Mouse (Mus musculus) bone marrow macrophage, adult 2 months (primary cell): ENCODE results near the gene Epo. TPM values are rescaled to one million over a fixed set of nuclear protein-coding genes. Genes with fewer than 3 reads are reported as not detected.

ENCODE experiments used
- H3K27ac ChIP-seq: 2 replicates; pipeline ENCODE4 v1.5.1; 2012; ENCODE audit warnings: low read depth, low read length; ENCODE audit not compliant: insufficient read depth
- H3K4me1 ChIP-seq: 2 replicates; pipeline ENCODE4 v1.6.1; 2012; ENCODE audit warnings: low read length; ENCODE audit not compliant: control insufficient read depth, insufficient read depth
- H3K4me3 ChIP-seq: 2 replicates; pipeline ENCODE4 v1.5.1; 2012; ENCODE audit warnings: mild to moderate bottlenecking, low read length, moderate library complexity; ENCODE audit not compliant: insufficient read depth
- CTCF ChIP-seq: IDR thresholded peaks from 2 replicates; pipeline ENCODE4 v1.5.1; 2012; ENCODE audit warnings: low read depth, mild to moderate bottlenecking, low read length, moderate library complexity
- POLR2A ChIP-seq: IDR thresholded peaks from 2 replicates; pipeline ENCODE4 v1.6.1; 2012; ENCODE audit warnings: mild to moderate bottlenecking, low read depth, low read length, borderline replicate concordance
- polyA plus RNA-seq: library from polyadenylated mRNA; stranded (reverse); fragments of >200 nt; gene quantifications from 2 replicates; pipeline ENCODE4 v1.2.4, GENCODE M21; 2012; ENCODE audit not compliant: missing spikeins, insufficient read depth, insufficient read length

Gene Epo
- polyA plus RNA-seq, 1 experiment = not detected

DNA sequence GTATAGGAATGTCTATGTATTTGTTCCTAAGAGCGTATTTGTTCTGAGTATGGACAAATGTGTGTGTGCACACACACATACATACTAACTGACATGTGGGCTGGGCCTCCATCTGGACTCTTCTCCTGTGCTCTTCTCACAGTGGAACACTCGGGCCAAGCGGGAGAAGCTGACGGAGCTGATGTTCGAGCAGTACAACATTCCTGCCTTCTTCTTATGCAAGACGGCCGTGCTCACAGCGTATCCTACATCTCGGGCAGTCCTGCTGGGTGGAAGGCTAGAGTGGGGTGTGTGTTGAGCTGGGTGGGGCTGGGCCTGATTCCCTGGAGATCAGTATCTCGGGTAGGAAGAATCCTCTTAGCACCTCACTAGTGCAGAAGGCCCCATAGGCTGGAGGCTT is 29.9 kb upstream of the Epo start:
- no peak for TF ChIP-seq CTCF
- TF ChIP-seq POLR2A = no peak
- H3K4me1 ChIP-seq = peaks cover 3% of the 10 kb centered on the region
- H3K27ac ChIP-seq = no peak overlapping the region
- no peak overlapping the region for H3K4me3 ChIP-seq

DNA sequence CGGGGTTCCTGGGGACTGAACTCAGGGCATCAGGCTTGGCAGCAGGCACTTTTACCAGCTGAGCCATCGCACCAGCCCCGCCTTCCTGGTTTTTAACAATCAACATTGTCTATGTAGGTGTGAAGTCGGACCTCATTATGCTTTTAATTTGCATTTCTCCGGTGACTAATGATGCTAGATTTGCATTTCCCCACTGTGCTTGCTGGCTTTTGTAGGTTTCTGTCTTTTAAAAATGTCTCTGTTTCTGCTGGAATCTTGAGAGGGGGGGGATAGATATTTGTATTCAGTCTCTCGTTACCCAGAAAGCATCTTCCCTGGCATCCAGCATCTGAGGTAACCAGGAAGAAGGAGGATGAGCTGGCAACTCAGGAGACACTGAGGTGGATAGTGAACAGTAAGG is 28.5 kb upstream of the Epo start:
- no peak overlapping the region for H3K27ac ChIP-seq
- TF ChIP-seq CTCF (no peak), POLR2A (no peak)
- H3K4me3 ChIP-seq = no peak overlapping the region
- peaks cover 3% of the 10 kb centered on the region for H3K4me1 ChIP-seq

DNA sequence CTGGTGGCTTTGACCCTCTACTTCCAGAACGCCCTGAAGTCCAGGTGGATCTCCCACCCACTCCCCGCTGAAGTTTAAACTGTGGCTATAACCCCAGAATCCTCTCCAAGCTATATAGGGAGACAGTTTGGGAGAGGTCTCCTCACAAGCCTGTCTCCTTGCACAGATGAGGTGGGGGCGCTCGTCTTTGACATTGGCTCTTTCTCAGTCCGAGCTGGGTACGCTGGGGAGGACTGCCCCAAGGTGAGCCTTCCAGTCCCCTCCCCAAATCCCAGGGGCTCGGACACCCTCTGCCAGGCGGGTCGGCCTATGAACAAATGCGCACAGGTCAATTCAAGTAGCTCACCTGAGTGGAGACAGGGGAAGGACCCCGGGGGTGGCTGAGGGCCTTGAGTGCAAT is 20.9 kb upstream of the Epo start:
- H3K4me3 ChIP-seq = no peak overlapping the region
- TF ChIP-seq POLR2A = no peak
- no peak for TF ChIP-seq CTCF
- no peak overlapping the region for H3K27ac ChIP-seq
- no peaks in the 10 kb centered on the region for H3K4me1 ChIP-seq

DNA sequence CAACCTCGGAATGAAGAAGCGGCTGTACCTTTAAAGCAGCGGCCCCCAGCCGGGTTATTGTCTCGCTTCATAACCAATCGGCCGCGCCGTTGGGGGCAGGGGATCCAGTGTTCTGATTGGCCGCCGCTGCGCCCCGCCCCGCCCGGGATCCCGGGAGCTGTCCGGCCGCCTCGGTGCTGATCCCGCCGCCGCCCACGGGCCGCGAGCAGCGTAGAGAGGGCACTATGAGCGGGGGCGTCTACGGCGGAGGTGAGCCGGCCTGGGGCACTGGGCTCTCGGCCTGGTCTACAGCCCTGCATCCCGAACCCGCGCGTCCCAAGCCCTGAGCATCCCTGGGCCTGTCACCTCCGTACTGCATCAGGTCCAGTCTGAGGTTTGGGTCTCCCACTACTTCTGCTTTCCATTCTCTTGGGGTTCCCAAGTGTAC is 20.4 kb upstream of the Epo start, which contains the start of gene Actl6b:
Actl6b (plus strand) TSS at position 107 of the 427 bp plus-strand sequence.
- no peak within 1 kb of the TSS for H3K4me3 ChIP-seq
- TF ChIP-seq CTCF (no peak), POLR2A (no peak)
- no peak within 1 kb of the TSS for H3K27ac ChIP-seq
- no peaks in the 10 kb centered on the region for H3K4me1 ChIP-seq

DNA sequence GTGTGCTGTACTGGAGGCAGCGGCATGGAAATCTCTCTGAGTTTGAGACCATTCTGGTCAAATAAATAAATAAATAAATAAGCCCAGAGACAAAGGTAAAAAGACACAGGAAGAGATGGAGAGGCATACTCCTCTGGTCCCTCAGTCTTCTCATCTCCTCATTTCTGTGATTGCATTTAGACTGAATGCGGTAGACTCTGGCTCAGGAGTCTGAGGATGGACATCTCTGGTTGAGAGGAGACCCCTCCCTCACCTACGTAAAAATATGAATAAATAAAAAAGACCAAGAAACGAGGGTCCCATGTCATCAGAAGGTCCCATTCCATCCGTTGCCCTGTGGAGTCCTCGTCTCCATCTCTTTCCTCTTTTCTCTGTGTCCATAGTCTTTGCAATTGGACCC is 20.0 kb upstream of the Epo start:
- TF ChIP-seq CTCF = no peak
- no peak for TF ChIP-seq POLR2A
- no peaks in the 10 kb centered on the region for H3K4me1 ChIP-seq

DNA sequence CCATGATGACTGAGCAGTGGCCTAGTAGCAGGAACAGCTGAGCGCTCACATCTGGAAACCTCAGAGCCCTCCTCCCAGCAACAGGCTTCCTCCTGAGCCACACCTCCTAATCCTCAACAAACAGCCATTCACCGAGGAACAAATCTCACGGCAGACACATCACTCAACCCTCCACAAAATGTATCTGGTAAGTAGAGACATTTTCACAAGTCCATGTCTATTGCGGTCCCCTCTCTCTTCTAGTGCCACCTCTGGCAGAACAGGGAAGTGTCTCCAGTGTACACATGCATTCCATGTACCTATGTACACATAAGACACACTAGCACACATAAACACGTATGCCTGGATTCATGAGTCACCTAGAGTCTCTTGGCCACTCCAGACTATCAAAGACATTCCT is 18.1 kb upstream of the Epo start:
- no peak for TF ChIP-seq POLR2A
- TF ChIP-seq CTCF = no peak
- Histone ChIP-seq H3K4me3 (no peak overlapping the region), H3K27ac (no peak overlapping the region), H3K4me1 (no peaks in the 10 kb centered on the region)

More for the DNA sequence above, 20.0 kb upstream of the Epo start:
- H3K27ac ChIP-seq = no peak overlapping the region
- H3K4me3 ChIP-seq = no peak overlapping the region

- Histone ChIP-seq H3K4me3 (no peak overlapping the region), H3K4me1 (no peaks in the 10 kb centered on the region), H3K27ac (no peak overlapping the region)
- TF ChIP-seq CTCF = no peak
- TF ChIP-seq POLR2A = no peak
Measured at GRCm38 (mm10) chr5:137549840-137550239, 16.8 kb upstream of the Epo start.

- TF ChIP-seq POLR2A = no peak
- no peak for TF ChIP-seq CTCF
- Histone ChIP-seq H3K4me3 (no peak overlapping the region), H3K27ac (no peak overlapping the region), H3K4me1 (0 out of 2 replicates have a peak, but pooled peaks cover 2% of the 10 kb centered on the region)
Measured at GRCm38 (mm10) chr5:137545596-137545995, 12.6 kb upstream of the Epo start.

- H3K27ac ChIP-seq = no peak overlapping the region
- no peak overlapping the region for H3K4me3 ChIP-seq
- H3K4me1 ChIP-seq = 0 out of 2 replicates have a peak, but pooled peaks cover 2% of the 10 kb centered on the region
- no peak for TF ChIP-seq POLR2A
- no peak for TF ChIP-seq CTCF
Measured at GRCm38 (mm10) chr5:137544926-137545325, 11.9 kb upstream of the Epo start.

- Histone ChIP-seq H3K27ac (no peak overlapping the region), H3K4me3 (no peak overlapping the region), H3K4me1 (peaks cover 10% of the 10 kb centered on the region)
- TF ChIP-seq CTCF (no peak), POLR2A (no peak)
Measured at GRCm38 (mm10) chr5:137541768-137542540, 8.9 kb upstream of the Epo start.
